Comparison of ENCODE assay signal across 27 mouse cellular contexts in genomic region chr7:110008513-110008912, GRCm38 (mm10). TPM values are rescaled to one million over a fixed set of nuclear protein-coding genes. Genes with fewer than 3 reads are reported as not detected.
DNase-seq lines count a peak whose midpoint lies in the region; ATAC-seq and TF ChIP-seq lines count a peak whose summit lies in the region.
"Had no signal": no experiment of that assay in that cellular context is flagged by ENCODE, and none has a peak within 500 bp of the region (broad histone marks: within the 10 kb centered on the region; RNA-seq: fewer than 3 reads in every experiment).

No protein-coding gene starts in this region.

- 0 out of 2 replicates have a peak, but pooled peaks have one; percentile 33 for ATAC-seq in liver, embryonic 14.5 days (ENCODE audit: insufficient read depth)
- ATAC-seq in liver, embryonic 12.5 days, result no peak
- peak; percentile 84 for ATAC-seq in megakaryocyte progenitor cell, adult 5-6 weeks (replicated peaks; ENCODE audit: poor library complexity)
- no peak for ATAC-seq in forebrain, embryonic 11.5 days (replicated peaks; ENCODE audit: low FRiP score)
- ATAC-seq in CD4-positive, CD25-positive, alpha-beta regulatory T cell, adult 4 months, result no peak
- ATAC-seq: forebrain, embryonic 15.5 days; hindbrain, embryonic 16.5 days; intestine, embryonic 15.5 days had no signal

- no peak overlapping the region for H3K27ac ChIP-seq in liver, embryonic 14.5 days
- H3K27ac ChIP-seq in liver, embryonic 12.5 days, result no peak overlapping the region
- no peak overlapping the region for H3K27ac ChIP-seq in forebrain, embryonic 11.5 days (ENCODE audit: low read depth, low read length)
- H3K27ac ChIP-seq: embryonic facial prominence, embryonic 10.5 days; embryonic facial prominence, embryonic 13.5 days; forebrain, embryonic 12.5 days; forebrain, embryonic 15.5 days; heart, embryonic 15.5 days; hindbrain, embryonic 10.5 days; hindbrain, embryonic 13.5 days; intestine, embryonic 15.5 days had no signal

- H3K4me2 ChIP-seq in liver, embryonic 14.5 days (ENCODE audit: low read depth), result no peak overlapping the region
- no peak overlapping the region for H3K4me2 ChIP-seq in liver, embryonic 12.5 days
- no peak overlapping the region for H3K4me2 ChIP-seq in forebrain, embryonic 11.5 days (ENCODE audit: low read depth, low read length, severe bottlenecking)
- H3K4me2 ChIP-seq: embryonic facial prominence, embryonic 13.5 days; forebrain, embryonic 12.5 days; forebrain, embryonic 15.5 days; heart, embryonic 12.5 days; heart, embryonic 15.5 days; hindbrain, embryonic 13.5 days; intestine, embryonic 15.5 days had no signal

- H3K9me3 ChIP-seq in liver, embryonic 14.5 days (ENCODE audit: control insufficient read depth, low read length), result no peaks in the 10 kb centered on the region
- no peaks in the 10 kb centered on the region for H3K9me3 ChIP-seq in liver, embryonic 12.5 days (replicated peaks)
- no peaks in the 10 kb centered on the region for H3K9me3 ChIP-seq in forebrain, embryonic 11.5 days (ENCODE audit: control insufficient read depth, low read length)
- H3K9me3 ChIP-seq: embryonic facial prominence, embryonic 10.5 days; embryonic facial prominence, embryonic 13.5 days; forebrain, embryonic 12.5 days; forebrain, embryonic 15.5 days; heart, embryonic 12.5 days; heart, embryonic 15.5 days; hindbrain, embryonic 10.5 days; hindbrain, embryonic 13.5 days; intestine, embryonic 15.5 days had no signal

- no peak for DNase-seq in liver, embryonic 14.5 days (ENCODE audit: low read depth in 3 of 3, low spot score in 3 of 3)
- peak; percentile 80 for DNase-seq in MEL-GATA-1-ER (ENCODE audit: extremely low read depth, low read depth)
- no peak for DNase-seq in forebrain, embryonic 11.5 days (ENCODE audit: low spot score)
- DNase-seq: adrenal gland, postnatal 10 days; B cell, adult 2 months; cerebellum, adult 2 months; cerebellum, adult 9-11 months; cerebellum, postnatal 25 days; embryo, embryonic 11 days; gastrocnemius, postnatal 25 days; heart, adult 18-20 months; heart, postnatal 10 days; heart, postnatal 36 days had no signal

- 20% methylated on average over 1 of the region's 1 CpGs for WGBS in liver, embryonic 14.5 days (ENCODE audit: insufficient replicate concordance)
- WGBS in liver, embryonic 12.5 days (ENCODE audit: insufficient replicate concordance), result 25% methylated on average over 1 of the region's 1 CpGs
- WGBS in forebrain, embryonic 11.5 days, result 83% methylated on average over 1 of the region's 1 CpGs

- TF ChIP-seq EP300 in liver, embryonic 14.5 days (IDR thresholded peaks at IDR 0.05; ENCODE audit: low read depth), result no peak

- no peak for TF ChIP-seq CTCF in liver, embryonic 14.5 days (IDR thresholded peaks at IDR 0.05; ENCODE audit: low read depth)

- H3K27me3 ChIP-seq in liver, embryonic 14.5 days (ENCODE audit: control insufficient read depth, insufficient read depth, low read length), result peaks cover under 1% of the 10 kb centered on the region; the same call in 1 of the 2 replicates
- H3K27me3 ChIP-seq in liver, embryonic 12.5 days (replicated peaks), result peaks cover 6% of the 10 kb centered on the region
- H3K27me3 ChIP-seq in forebrain, embryonic 11.5 days (ENCODE audit: control insufficient read depth, insufficient read depth, low read length), result no peaks in the 10 kb centered on the region
- H3K27me3 ChIP-seq: embryonic facial prominence, embryonic 13.5 days; forebrain, embryonic 12.5 days; forebrain, embryonic 15.5 days; heart, embryonic 12.5 days; heart, embryonic 15.5 days; hindbrain, embryonic 13.5 days; intestine, embryonic 15.5 days; Patski had no signal

- H3K4me1 ChIP-seq in liver, embryonic 14.5 days (replicated peaks; ENCODE audit: control insufficient read depth in 2 of 2, insufficient read depth in 2 of 2, low read length in 1 of 2), result peaks cover 3 to 4% of the 10 kb centered on the region in 2 experiments; a peak in 3 of 4 replicates
- H3K4me1 ChIP-seq in liver, embryonic 12.5 days, result peaks cover 10% of the 10 kb centered on the region
- H3K4me1 ChIP-seq in forebrain, embryonic 11.5 days (replicated peaks; ENCODE audit: control insufficient read depth, insufficient read depth, low read length), result no peaks in the 10 kb centered on the region
- H3K4me1 ChIP-seq: embryonic facial prominence, embryonic 10.5 days; embryonic facial prominence, embryonic 13.5 days; forebrain, embryonic 12.5 days; forebrain, embryonic 15.5 days; heart, embryonic 12.5 days; heart, embryonic 15.5 days; hindbrain, embryonic 10.5 days; hindbrain, embryonic 13.5 days; intestine, embryonic 15.5 days had no signal

- H3K9ac ChIP-seq in liver, embryonic 14.5 days (replicated peaks), result no peak overlapping the region
- H3K9ac ChIP-seq in liver, embryonic 12.5 days, result no peak overlapping the region
- H3K9ac ChIP-seq in forebrain, embryonic 11.5 days (ENCODE audit: low read length), result no peak overlapping the region
- H3K9ac ChIP-seq: embryonic facial prominence, embryonic 13.5 days; forebrain, embryonic 12.5 days; forebrain, embryonic 15.5 days; heart, embryonic 12.5 days; heart, embryonic 15.5 days; hindbrain, embryonic 13.5 days; intestine, embryonic 15.5 days had no signal

- no peaks in the 10 kb centered on the region for H3K36me3 ChIP-seq in liver, embryonic 14.5 days (replicated peaks; ENCODE audit: control insufficient read depth, insufficient read depth, low read depth)
- no peaks in the 10 kb centered on the region for H3K36me3 ChIP-seq in liver, embryonic 12.5 days
- no peaks in the 10 kb centered on the region for H3K36me3 ChIP-seq in forebrain, embryonic 11.5 days (ENCODE audit: control insufficient read depth, insufficient read depth, low read length)
- H3K36me3 ChIP-seq: embryonic facial prominence, embryonic 10.5 days; embryonic facial prominence, embryonic 13.5 days; forebrain, embryonic 12.5 days; forebrain, embryonic 15.5 days; heart, embryonic 12.5 days; heart, embryonic 15.5 days; hindbrain, embryonic 10.5 days; hindbrain, embryonic 13.5 days; intestine, embryonic 15.5 days had no signal

- H3K4me3 ChIP-seq in liver, embryonic 14.5 days (ENCODE audit: insufficient read depth in 1 of 2, low read depth in 2 of 2, low read length in 2 of 2), result no peak overlapping the region
- no peak overlapping the region for H3K4me3 ChIP-seq in liver, embryonic 12.5 days
- no peak overlapping the region for H3K4me3 ChIP-seq in forebrain, embryonic 11.5 days (ENCODE audit: low read depth, low read length)
- H3K4me3 ChIP-seq: embryonic facial prominence, embryonic 10.5 days; embryonic facial prominence, embryonic 13.5 days; forebrain, embryonic 12.5 days; forebrain, embryonic 15.5 days; heart, embryonic 12.5 days; heart, embryonic 15.5 days; hindbrain, embryonic 10.5 days; hindbrain, embryonic 13.5 days; intestine, embryonic 15.5 days had no signal

RNA-seq across cellular contexts. Expression of gene Ipo7, which starts 9.6 kb away (rescaled TPM):
- polyA plus RNA-seq in liver, embryonic 14.5 days (2012; rRNA removed), result 13.6 and 22.2 TPM in 2 replicates
- polyA plus RNA-seq in liver, embryonic 14.5 days (2014; fragmentation: Nextera tagmentation; extraction: Ambion mirVana), result 9.1 and 10.2 TPM in 2 replicates
- 35.8 and 35.9 TPM in 2 replicates for polyA plus RNA-seq in liver, embryonic 12.5 days (2016; fragmentation: Nextera tagmentation; extraction: Ambion mirVana)
- total RNA-seq in megakaryocyte progenitor cell, adult 5-6 weeks (2015), result 121 and 127 TPM in 2 replicates
- 205 and 250 TPM in 2 replicates for total RNA-seq in megakaryocyte progenitor cell, adult 5-6 weeks (2017)
- polyA plus RNA-seq in forebrain, embryonic 11.5 days (2014; fragmentation: Nextera tagmentation; extraction: Ambion mirVana), result 36.2 and 39.9 TPM in 2 replicates
- 10 to 100 TPM; 24.0 to 33.0 TPM for polyA plus RNA-seq in CD4-positive, CD25-positive, alpha-beta regulatory T cell, adult 4 months (2017; shearing (Covaris generic))

RNA-seq across cellular contexts. Expression of gene Tmem41b, which starts 21.8 kb away (rescaled TPM):
- 10.7 and 14.5 TPM in 2 replicates for polyA plus RNA-seq in liver, embryonic 14.5 days (2012; rRNA removed)
- 30.0 and 32.9 TPM in 2 replicates for polyA plus RNA-seq in liver, embryonic 14.5 days (2014; fragmentation: Nextera tagmentation; extraction: Ambion mirVana)
- 47.3 and 47.4 TPM in 2 replicates for polyA plus RNA-seq in liver, embryonic 12.5 days (2016; fragmentation: Nextera tagmentation; extraction: Ambion mirVana)
- total RNA-seq in megakaryocyte progenitor cell, adult 5-6 weeks (2015), result 31.5 and 32.8 TPM in 2 replicates
- total RNA-seq in megakaryocyte progenitor cell, adult 5-6 weeks (2017), result 33.3 and 34.5 TPM in 2 replicates
- 66.4 and 67.5 TPM in 2 replicates for polyA plus RNA-seq in forebrain, embryonic 11.5 days (2014; fragmentation: Nextera tagmentation; extraction: Ambion mirVana)
- 10 to 100 TPM; 35.0 to 39.5 TPM for polyA plus RNA-seq in CD4-positive, CD25-positive, alpha-beta regulatory T cell, adult 4 months (2017; shearing (Covaris generic))

RNA-seq across cellular contexts. Expression of gene Dennd5a, which starts 48.2 kb away (rescaled TPM):
- polyA plus RNA-seq in liver, embryonic 14.5 days (2012; rRNA removed), result 11.5 and 13.8 TPM in 2 replicates
- polyA plus RNA-seq in liver, embryonic 14.5 days (2014; fragmentation: Nextera tagmentation; extraction: Ambion mirVana), result 6.9 and 8.9 TPM in 2 replicates
- polyA plus RNA-seq in liver, embryonic 12.5 days (2016; fragmentation: Nextera tagmentation; extraction: Ambion mirVana), result 13.3 and 14.8 TPM in 2 replicates
- total RNA-seq in megakaryocyte progenitor cell, adult 5-6 weeks (2015), result 96.7 and 103 TPM in 2 replicates
- total RNA-seq in megakaryocyte progenitor cell, adult 5-6 weeks (2017), result 54.9 and 57.8 TPM in 2 replicates
- polyA plus RNA-seq in forebrain, embryonic 11.5 days (2014; fragmentation: Nextera tagmentation; extraction: Ambion mirVana), result 52.6 and 55.9 TPM in 2 replicates
- polyA plus RNA-seq in CD4-positive, CD25-positive, alpha-beta regulatory T cell, adult 4 months (2017; shearing (Covaris generic)), result 10 to 100 TPM; 23.4 to 27.6 TPM

RNA-seq across cellular contexts. Expression of gene Zfp143, which starts 52.5 kb away (rescaled TPM):
- polyA plus RNA-seq in liver, embryonic 14.5 days (2012; rRNA removed), result 6.8 and 8.2 TPM in 2 replicates
- 8.6 and 9.3 TPM in 2 replicates for polyA plus RNA-seq in liver, embryonic 14.5 days (2014; fragmentation: Nextera tagmentation; extraction: Ambion mirVana)
- polyA plus RNA-seq in liver, embryonic 12.5 days (2016; fragmentation: Nextera tagmentation; extraction: Ambion mirVana), result 13.5 and 14.2 TPM in 2 replicates
- total RNA-seq in megakaryocyte progenitor cell, adult 5-6 weeks (2015), result 20.8 and 28.5 TPM in 2 replicates
- 29.6 and 36.6 TPM in 2 replicates for total RNA-seq in megakaryocyte progenitor cell, adult 5-6 weeks (2017)
- polyA plus RNA-seq in forebrain, embryonic 11.5 days (2014; fragmentation: Nextera tagmentation; extraction: Ambion mirVana), result 29.7 and 33.9 TPM in 2 replicates
- 10 to 100 TPM; 42.5 to 50.0 TPM for polyA plus RNA-seq in CD4-positive, CD25-positive, alpha-beta regulatory T cell, adult 4 months (2017; shearing (Covaris generic))

Comparison
In these comparisons a context has a peak if more than half of its experiments do, and no peak if none do; other contexts are left out.
1. ATAC-seq: peak in liver, embryonic 14.5 days (single experiment) and megakaryocyte progenitor cell, adult 5-6 weeks (single experiment); none in liver, embryonic 12.5 days (single experiment), forebrain, embryonic 11.5 days (single experiment) and CD4-positive, CD25-positive, alpha-beta regulatory T cell, adult 4 months (single experiment).